Mouse (Mus musculus): ENCODE results near the gene Hmx3. TPM values are rescaled to one million over a fixed set of nuclear protein-coding genes. Genes with fewer than 3 reads are reported as not detected.

The Hmx3 gene
- polyA plus RNA-seq (2015; fragmentation: Nextera tagmentation; extraction: Ambion mirVana): not detected in 2 replicates

- peaks cover 99% of the 10 kb centered on the region for H3K27me3 ChIP-seq
- under 1% methylated on average over 54 of the region's 65 CpGs for WGBS
Observed at GRCm38 (mm10) chr7:131542115-131542871, at the start of gene Hmx3. Gene Hmx3, plus strand, starts transcription at chr7:131542867.

GRCm38 (mm10) chr7:131503739-131504138 is 38.9 kb upstream of the Hmx3 start:
- no peaks in the 10 kb centered on the region for H3K36me3 ChIP-seq
- 67% methylated on average over 2 of the region's 2 CpGs for WGBS

More at GRCm38 (mm10) chr7:131542115-131542871, at the start of gene Hmx3:
- H3K9ac ChIP-seq: no peak within 1 kb of the TSS
- H3K4me2 ChIP-seq: peak within 1 kb of the TSS; percentile 73
- no peaks in the 10 kb centered on the region for H3K36me3 ChIP-seq
- H3K4me1 ChIP-seq (replicated peaks): peaks cover 31% of the 10 kb centered on the region
- H3K4me3 ChIP-seq: peak within 1 kb of the TSS; percentile 48
- ATAC-seq (replicated peaks; ENCODE audit: insufficient number of reproducible peaks, insufficient read depth, low FRiP score, low read depth): no peak
- no peaks in the 10 kb centered on the region for H3K9me3 ChIP-seq (replicated peaks)
- no peak within 1 kb of the TSS for H3K27ac ChIP-seq

GRCm38 (mm10) chr7:131539979-131540378 is 2.7 kb upstream of the Hmx3 start:
- Histone ChIP-seq H3K27ac (no peak overlapping the region), H3K9me3 (replicated peaks) (no peaks in the 10 kb centered on the region), H3K4me3 (no peak overlapping the region), H3K4me1 (replicated peaks) (peaks cover 31% of the 10 kb centered on the region), H3K9ac (no peak overlapping the region), H3K4me2 (no peak overlapping the region), H3K36me3 (no peaks in the 10 kb centered on the region), H3K27me3 (peaks cover 89% of the 10 kb centered on the region)
- 0% methylated on average over 7 of the region's 7 CpGs for WGBS
- ATAC-seq (replicated peaks; ENCODE audit: insufficient number of reproducible peaks, insufficient read depth, low FRiP score, low read depth): no peak

More at GRCm38 (mm10) chr7:131503739-131504138, 38.9 kb upstream of the Hmx3 start:
- Histone ChIP-seq H3K27me3 (no peaks in the 10 kb centered on the region), H3K4me2 (no peak overlapping the region), H3K27ac (no peak overlapping the region), H3K4me1 (replicated peaks) (no peaks in the 10 kb centered on the region), H3K9me3 (replicated peaks) (no peaks in the 10 kb centered on the region), H3K4me3 (no peak overlapping the region), H3K9ac (no peak overlapping the region)
- ATAC-seq (replicated peaks; ENCODE audit: insufficient number of reproducible peaks, insufficient read depth, low FRiP score, low read depth): no peak

GRCm38 (mm10) chr7:131541184-131542114 is 1.2 kb upstream of the Hmx3 start:
- no peaks in the 10 kb centered on the region for H3K36me3 ChIP-seq
- H3K9me3 ChIP-seq (replicated peaks): no peaks in the 10 kb centered on the region
- ATAC-seq (replicated peaks; ENCODE audit: insufficient number of reproducible peaks, insufficient read depth, low FRiP score, low read depth): no peak
- peaks cover 97% of the 10 kb centered on the region for H3K27me3 ChIP-seq
- WGBS: 2% methylated on average over 41 of the region's 41 CpGs
- H3K27ac ChIP-seq: no peak overlapping the region
- peak overlapping the region; percentile 48 for H3K4me3 ChIP-seq
- peaks cover 31% of the 10 kb centered on the region for H3K4me1 ChIP-seq (replicated peaks)
- H3K4me2 ChIP-seq: peak overlapping the region; percentile 73
- H3K9ac ChIP-seq: no peak overlapping the region

GRCm38 (mm10) chr7:131542872-131543622 is 380 bp downstream of the Hmx3 start:
- H3K4me1 ChIP-seq (replicated peaks): peaks cover 31% of the 10 kb centered on the region
- no peak overlapping the region for H3K27ac ChIP-seq
- peak overlapping the region; percentile 73 for H3K4me2 ChIP-seq
- no peaks in the 10 kb centered on the region for H3K9me3 ChIP-seq (replicated peaks)
- H3K27me3 ChIP-seq: peaks cover 99% of the 10 kb centered on the region
- no peaks in the 10 kb centered on the region for H3K36me3 ChIP-seq
- under 1% methylated on average over 71 of the region's 71 CpGs for WGBS
- H3K9ac ChIP-seq: no peak overlapping the region
- H3K4me3 ChIP-seq: peak overlapping the region; percentile 48
- no peak for ATAC-seq (replicated peaks; ENCODE audit: insufficient number of reproducible peaks, insufficient read depth, low FRiP score, low read depth)

GRCm38 (mm10) chr7:131543623-131544481 is 1.2 kb downstream of the Hmx3 start:
- 2% methylated on average over 75 of the region's 75 CpGs for WGBS
- Histone ChIP-seq H3K4me1 (replicated peaks) (peaks cover 31% of the 10 kb centered on the region), H3K4me2 (peak overlapping the region; percentile 73), H3K27ac (no peak overlapping the region), H3K9me3 (replicated peaks) (no peaks in the 10 kb centered on the region), H3K27me3 (peaks cover 99% of the 10 kb centered on the region), H3K4me3 (peak overlapping the region; percentile 48), H3K9ac (no peak overlapping the region), H3K36me3 (no peaks in the 10 kb centered on the region)
- ATAC-seq (replicated peaks; ENCODE audit: insufficient number of reproducible peaks, insufficient read depth, low FRiP score, low read depth): no peak; the same call in 1 of the 2 replicates

GRCm38 (mm10) chr7:131544871-131545270 is 2.2 kb downstream of the Hmx3 start:
- Histone ChIP-seq H3K9me3 (replicated peaks) (no peaks in the 10 kb centered on the region), H3K4me3 (peak overlapping the region; percentile 48; the same call in 1 of the 2 replicates), H3K4me1 (replicated peaks) (peaks cover 31% of the 10 kb centered on the region), H3K4me2 (no peak overlapping the region), H3K27ac (no peak overlapping the region), H3K36me3 (no peaks in the 10 kb centered on the region), H3K9ac (no peak overlapping the region), H3K27me3 (peaks cover 97% of the 10 kb centered on the region)
- ATAC-seq (replicated peaks; ENCODE audit: insufficient number of reproducible peaks, insufficient read depth, low FRiP score, low read depth): no peak
- WGBS: 4% methylated on average over 5 of the region's 5 CpGs

GRCm38 (mm10) chr7:131545701-131546385 is 3.2 kb downstream of the Hmx3 start:
- Histone ChIP-seq H3K4me2 (no peak overlapping the region), H3K9ac (no peak overlapping the region), H3K9me3 (replicated peaks) (no peaks in the 10 kb centered on the region), H3K27ac (no peak overlapping the region), H3K4me1 (replicated peaks) (peaks cover 31% of the 10 kb centered on the region), H3K27me3 (peaks cover 98% of the 10 kb centered on the region), H3K4me3 (no peak overlapping the region), H3K36me3 (no peaks in the 10 kb centered on the region)
- no peak for ATAC-seq (replicated peaks; ENCODE audit: insufficient number of reproducible peaks, insufficient read depth, low FRiP score, low read depth)
- 4% methylated on average over 13 of the region's 13 CpGs for WGBS

GRCm38 (mm10) chr7:131546423-131546822 is 3.8 kb downstream of the Hmx3 start:
- Histone ChIP-seq H3K4me1 (replicated peaks) (peaks cover 31% of the 10 kb centered on the region), H3K36me3 (no peaks in the 10 kb centered on the region), H3K27me3 (peaks cover 98% of the 10 kb centered on the region), H3K27ac (no peak overlapping the region), H3K9me3 (replicated peaks) (no peaks in the 10 kb centered on the region), H3K4me2 (no peak overlapping the region), H3K4me3 (no peak overlapping the region), H3K9ac (no peak overlapping the region)
- ATAC-seq (replicated peaks; ENCODE audit: insufficient number of reproducible peaks, insufficient read depth, low FRiP score, low read depth): no peak
- WGBS: 0% methylated on average over 2 of the region's 2 CpGs

GRCm38 (mm10) chr7:131547481-131547880 is 4.8 kb downstream of the Hmx3 start:
- no peak overlapping the region for H3K4me2 ChIP-seq
- 3% methylated on average over 5 of the region's 5 CpGs for WGBS
- ATAC-seq (replicated peaks; ENCODE audit: insufficient number of reproducible peaks, insufficient read depth, low FRiP score, low read depth): no peak

More at GRCm38 (mm10) chr7:131547481-131547880, 4.8 kb downstream of the Hmx3 start:
- Histone ChIP-seq H3K4me3 (no peak overlapping the region), H3K9me3 (replicated peaks) (no peaks in the 10 kb centered on the region), H3K36me3 (no peaks in the 10 kb centered on the region), H3K27ac (no peak overlapping the region), H3K4me1 (replicated peaks) (peaks cover 21% of the 10 kb centered on the region), H3K27me3 (peaks cover 98% of the 10 kb centered on the region), H3K9ac (no peak overlapping the region)
